Mouse (Mus musculus): Measurements from ENCODE around the gene Ubald1. TPM values are rescaled to one million over a fixed set of nuclear protein-coding genes. Genes with fewer than 3 reads are reported as not detected.

The Ubald1 gene
- polyA plus RNA-seq, 1 experiment from 2014 or later = 23.9 TPM

- ATAC-seq (replicated peaks; ENCODE audit: low FRiP score) (no peak), DNase-seq (ENCODE audit: low spot score) (no peak)
- Histone ChIP-seq H3K4me1 (replicated peaks; ENCODE audit: control insufficient read depth, insufficient read depth, low read length) (no peaks in the 10 kb centered on the region), H3K9ac (ENCODE audit: low read length) (no peak overlapping the region), H3K4me3 (ENCODE audit: low read depth, low read length) (no peak overlapping the region), H3K9me3 (ENCODE audit: control insufficient read depth, low read length) (no peaks in the 10 kb centered on the region), H3K4me2 (ENCODE audit: low read depth, low read length, severe bottlenecking) (no peak overlapping the region), H3K27me3 (ENCODE audit: control insufficient read depth, insufficient read depth, low read length) (no peaks in the 10 kb centered on the region), H3K36me3 (ENCODE audit: control insufficient read depth, insufficient read depth, low read length) (no peaks in the 10 kb centered on the region), H3K27ac (ENCODE audit: low read depth, low read length) (no peak overlapping the region)
- 64% methylated on average over 1 of the region's 1 CpGs for WGBS
Observed at GRCm38 (mm10) chr16:4905591-4905990, 25.5 kb upstream of the Ubald1 start.

GRCm38 (mm10) chr16:4904878-4905277 is 24.8 kb upstream of the Ubald1 start:
- DNase-seq (ENCODE audit: low spot score) (no peak), ATAC-seq (replicated peaks; ENCODE audit: low FRiP score) (no peak)
- no peak overlapping the region for H3K27ac ChIP-seq (ENCODE audit: low read depth, low read length)
- H3K9ac ChIP-seq (ENCODE audit: low read length) = no peak overlapping the region
- H3K4me3 ChIP-seq (ENCODE audit: low read depth, low read length) = no peak overlapping the region
- no peaks in the 10 kb centered on the region for H3K36me3 ChIP-seq (ENCODE audit: control insufficient read depth, insufficient read depth, low read length)
- no peak overlapping the region for H3K4me2 ChIP-seq (ENCODE audit: low read depth, low read length, severe bottlenecking)
- WGBS = 80% methylated on average over 3 of the region's 3 CpGs
- no peaks in the 10 kb centered on the region for H3K4me1 ChIP-seq (replicated peaks; ENCODE audit: control insufficient read depth, insufficient read depth, low read length)
- no peaks in the 10 kb centered on the region for H3K9me3 ChIP-seq (ENCODE audit: control insufficient read depth, low read length)
- no peaks in the 10 kb centered on the region for H3K27me3 ChIP-seq (ENCODE audit: control insufficient read depth, insufficient read depth, low read length)

- Histone ChIP-seq H3K4me2 (ENCODE audit: low read depth, low read length, severe bottlenecking) (no peak overlapping the region), H3K27me3 (ENCODE audit: control insufficient read depth, insufficient read depth, low read length) (no peaks in the 10 kb centered on the region), H3K36me3 (ENCODE audit: control insufficient read depth, insufficient read depth, low read length) (no peaks in the 10 kb centered on the region), H3K4me3 (ENCODE audit: low read depth, low read length) (no peak overlapping the region), H3K9ac (ENCODE audit: low read length) (no peak overlapping the region), H3K4me1 (replicated peaks; ENCODE audit: control insufficient read depth, insufficient read depth, low read length) (no peaks in the 10 kb centered on the region), H3K27ac (ENCODE audit: low read depth, low read length) (no peak overlapping the region), H3K9me3 (ENCODE audit: control insufficient read depth, low read length) (no peaks in the 10 kb centered on the region)
- WGBS = 88% methylated on average over 6 of the region's 6 CpGs
- DNase-seq (ENCODE audit: low spot score) = no peak
- no peak for ATAC-seq (replicated peaks; ENCODE audit: low FRiP score)
Observed at GRCm38 (mm10) chr16:4903491-4904102, 23.5 kb upstream of the Ubald1 start.

- Histone ChIP-seq H3K36me3 (ENCODE audit: control insufficient read depth, insufficient read depth, low read length) (no peaks in the 10 kb centered on the region), H3K4me1 (replicated peaks; ENCODE audit: control insufficient read depth, insufficient read depth, low read length) (no peaks in the 10 kb centered on the region), H3K4me3 (ENCODE audit: low read depth, low read length) (no peak overlapping the region), H3K27me3 (ENCODE audit: control insufficient read depth, insufficient read depth, low read length) (no peaks in the 10 kb centered on the region), H3K9ac (ENCODE audit: low read length) (no peak overlapping the region), H3K4me2 (ENCODE audit: low read depth, low read length, severe bottlenecking) (no peak overlapping the region), H3K27ac (ENCODE audit: low read depth, low read length) (no peak overlapping the region), H3K9me3 (ENCODE audit: control insufficient read depth, low read length) (no peaks in the 10 kb centered on the region)
- no peak for DNase-seq (ENCODE audit: low spot score)
- WGBS = 84% methylated on average over 2 of the region's 2 CpGs
- no peak for ATAC-seq (replicated peaks; ENCODE audit: low FRiP score)
Observed at GRCm38 (mm10) chr16:4902390-4902789, 22.3 kb upstream of the Ubald1 start.

GRCm38 (mm10) chr16:4901167-4901566 is 21.1 kb upstream of the Ubald1 start:
- Histone ChIP-seq H3K9ac (ENCODE audit: low read length) (no peak overlapping the region), H3K4me2 (ENCODE audit: low read depth, low read length, severe bottlenecking) (no peak overlapping the region), H3K9me3 (ENCODE audit: control insufficient read depth, low read length) (no peaks in the 10 kb centered on the region), H3K27ac (ENCODE audit: low read depth, low read length) (no peak overlapping the region), H3K4me3 (ENCODE audit: low read depth, low read length) (no peak overlapping the region), H3K27me3 (ENCODE audit: control insufficient read depth, insufficient read depth, low read length) (no peaks in the 10 kb centered on the region), H3K4me1 (replicated peaks; ENCODE audit: control insufficient read depth, insufficient read depth, low read length) (no peaks in the 10 kb centered on the region), H3K36me3 (ENCODE audit: control insufficient read depth, insufficient read depth, low read length) (no peaks in the 10 kb centered on the region)
- ATAC-seq (replicated peaks; ENCODE audit: low FRiP score) (no peak), DNase-seq (ENCODE audit: low spot score) (no peak)
- WGBS = 69% methylated on average over 7 of the region's 7 CpGs

- DNase-seq (ENCODE audit: low spot score) (no peak), ATAC-seq (replicated peaks; ENCODE audit: low FRiP score) (no peak)
- Histone ChIP-seq H3K4me1 (replicated peaks; ENCODE audit: control insufficient read depth, insufficient read depth, low read length) (no peaks in the 10 kb centered on the region), H3K4me2 (ENCODE audit: low read depth, low read length, severe bottlenecking) (no peak overlapping the region), H3K36me3 (ENCODE audit: control insufficient read depth, insufficient read depth, low read length) (no peaks in the 10 kb centered on the region), H3K4me3 (ENCODE audit: low read depth, low read length) (no peak overlapping the region), H3K27ac (ENCODE audit: low read depth, low read length) (no peak overlapping the region), H3K27me3 (ENCODE audit: control insufficient read depth, insufficient read depth, low read length) (no peaks in the 10 kb centered on the region), H3K9ac (ENCODE audit: low read length) (no peak overlapping the region), H3K9me3 (ENCODE audit: control insufficient read depth, low read length) (no peaks in the 10 kb centered on the region)
- 86% methylated on average over 2 of the region's 2 CpGs for WGBS
Observed at GRCm38 (mm10) chr16:4899711-4900110, 19.6 kb upstream of the Ubald1 start.

- no peak overlapping the region for H3K9ac ChIP-seq (ENCODE audit: low read length)
Observed at GRCm38 (mm10) chr16:4898881-4899280, 18.8 kb upstream of the Ubald1 start.

GRCm38 (mm10) chr16:4897146-4897730 is 17.1 kb upstream of the Ubald1 start:
- Histone ChIP-seq H3K4me2 (ENCODE audit: low read depth, low read length, severe bottlenecking) (no peak overlapping the region), H3K36me3 (ENCODE audit: control insufficient read depth, insufficient read depth, low read length) (no peaks in the 10 kb centered on the region), H3K27ac (ENCODE audit: low read depth, low read length) (no peak overlapping the region), H3K4me3 (ENCODE audit: low read depth, low read length) (no peak overlapping the region), H3K27me3 (ENCODE audit: control insufficient read depth, insufficient read depth, low read length) (no peaks in the 10 kb centered on the region), H3K4me1 (replicated peaks; ENCODE audit: control insufficient read depth, insufficient read depth, low read length) (no peaks in the 10 kb centered on the region), H3K9ac (ENCODE audit: low read length) (no peak overlapping the region), H3K9me3 (ENCODE audit: control insufficient read depth, low read length) (no peaks in the 10 kb centered on the region)
- no peak for ATAC-seq (replicated peaks; ENCODE audit: low FRiP score)
- 54% methylated on average over 7 of the region's 7 CpGs for WGBS
- no peak for DNase-seq (ENCODE audit: low spot score)

More at GRCm38 (mm10) chr16:4898881-4899280, 18.8 kb upstream of the Ubald1 start:
- Histone ChIP-seq H3K4me1 (replicated peaks; ENCODE audit: control insufficient read depth, insufficient read depth, low read length) (no peaks in the 10 kb centered on the region), H3K27ac (ENCODE audit: low read depth, low read length) (no peak overlapping the region), H3K36me3 (ENCODE audit: control insufficient read depth, insufficient read depth, low read length) (no peaks in the 10 kb centered on the region), H3K9me3 (ENCODE audit: control insufficient read depth, low read length) (no peaks in the 10 kb centered on the region), H3K27me3 (ENCODE audit: control insufficient read depth, insufficient read depth, low read length) (no peaks in the 10 kb centered on the region), H3K4me2 (ENCODE audit: low read depth, low read length, severe bottlenecking) (no peak overlapping the region), H3K4me3 (ENCODE audit: low read depth, low read length) (no peak overlapping the region)
- WGBS = 82% methylated on average over 6 of the region's 6 CpGs
- ATAC-seq (replicated peaks; ENCODE audit: low FRiP score) = no peak
- no peak for DNase-seq (ENCODE audit: low spot score)
